Mouse (Mus musculus) ES-E14 (cell line): ENCODE measurements around the gene 4931422A03Rik.

Experiments used
- HCFC1 ChIP-seq: IDR thresholded peaks from 2 replicates; pipeline ENCODE4 v1.6.1; 2012; ENCODE audit warnings: low read length, inconsistent platforms, borderline replicate concordance; ENCODE audit not compliant: insufficient read depth
- MAFK ChIP-seq: IDR thresholded peaks from 2 replicates; pipeline ENCODE4 v1.6.1; 2014; ENCODE audit warnings: mild to moderate bottlenecking, low read depth, low read length, inconsistent platforms; ENCODE audit not compliant: insufficient read depth
- ZC3H11A ChIP-seq: IDR thresholded peaks from 2 replicates; pipeline ENCODE4 v1.6.1; 2012; ENCODE audit warnings: low read depth, mild to moderate bottlenecking, inconsistent platforms, low read length, borderline replicate concordance
- ZNF384 ChIP-seq: IDR thresholded peaks from 2 replicates; pipeline ENCODE4 v1.6.1; 2012; ENCODE audit warnings: low read depth, low read length, inconsistent platforms

DNA sequence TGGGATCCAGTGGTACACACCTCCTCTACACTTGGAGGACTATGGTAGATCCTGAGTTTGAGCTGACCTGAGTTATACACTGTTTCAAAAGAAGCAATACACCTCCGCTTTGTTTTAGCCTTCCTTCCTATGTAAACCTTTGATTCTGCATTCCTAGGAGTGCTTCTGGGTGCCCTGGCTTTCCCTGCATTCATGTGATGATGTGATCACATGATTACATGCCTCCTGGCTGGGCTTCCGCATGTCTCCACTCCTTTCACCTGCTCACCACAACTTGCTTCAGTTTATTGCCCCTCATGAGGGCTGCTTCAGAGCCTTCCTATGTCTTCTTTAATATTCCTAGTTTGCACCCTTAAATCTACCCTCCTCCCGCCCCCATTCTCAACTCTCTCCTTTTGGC is 3.9 kb upstream of the 4931422A03Rik start:
- TF ChIP-seq ZNF384: no peak
- TF ChIP-seq ZC3H11A: no peak
- no peak for TF ChIP-seq HCFC1
- TF ChIP-seq MAFK: no peak
